Comparison of ENCODE assay signal across 11 mouse cellular contexts in genomic region chr11:74721141-74721540, GRCm38 (mm10). TPM values are rescaled to one million over a fixed set of nuclear protein-coding genes. Genes with fewer than 3 reads are reported as not detected.
DNase-seq lines count a peak whose midpoint lies in the region; ATAC-seq and TF ChIP-seq lines count a peak whose summit lies in the region.
"Had no signal": no experiment of that assay in that cellular context is flagged by ENCODE, and none has a peak within 500 bp of the region (broad histone marks: within the 10 kb centered on the region; RNA-seq: fewer than 3 reads in every experiment).

No protein-coding gene starts in this region.

- no peak overlapping the region for H3K4me3 ChIP-seq in lung, embryonic 15.5 days
- no peak overlapping the region for H3K4me3 ChIP-seq in lung, postnatal 0 days (ENCODE audit: low read depth, low read length)
- no peak overlapping the region; the same call in 1 of the 2 replicates for H3K4me3 ChIP-seq in hindbrain, embryonic 14.5 days (replicated peaks; ENCODE audit: low read length)
- H3K4me3 ChIP-seq in midbrain, postnatal 0 days (ENCODE audit: low read depth, low read length): 0 out of 2 replicates have a peak overlapping the region, but pooled peaks have one; percentile 10

- H3K36me3 ChIP-seq in lung, embryonic 15.5 days: no peaks in the 10 kb centered on the region
- H3K36me3 ChIP-seq in lung, postnatal 0 days (ENCODE audit: insufficient read depth, low read length): no peaks in the 10 kb centered on the region
- no peaks in the 10 kb centered on the region for H3K36me3 ChIP-seq in hindbrain, embryonic 14.5 days (replicated peaks; ENCODE audit: control insufficient read depth, insufficient read depth)
- no peaks in the 10 kb centered on the region for H3K36me3 ChIP-seq in midbrain, postnatal 0 days (ENCODE audit: insufficient read depth, low read length)
- H3K36me3 ChIP-seq: limb, embryonic 15.5 days had no signal

- peak; percentile 55 for DNase-seq in heart, adult 11 months
- DNase-seq in heart, adult 18-20 months: no peak
- DNase-seq in lung, postnatal 0 days (ENCODE audit: low spot score): no peak
- no peak for DNase-seq in hindbrain, embryonic 14.5 days (ENCODE audit: low spot score)
- DNase-seq in midbrain, postnatal 0 days (ENCODE audit: low spot score): no peak
- DNase-seq in right cerebral cortex, postnatal 10 days (ENCODE audit: low spot score in 2 of 2): no peak
- no peak for DNase-seq in thymus, postnatal 4 days
- DNase-seq: B cell, adult 2 months; kidney, postnatal 10 days had no signal

- H3K4me2 ChIP-seq in lung, embryonic 15.5 days: peak overlapping the region; percentile 24; the same call in 1 of the 2 replicates
- no peak overlapping the region for H3K4me2 ChIP-seq in lung, postnatal 0 days (replicated peaks; ENCODE audit: low read depth, low read length)
- peak overlapping the region; percentile 94 for H3K4me2 ChIP-seq in hindbrain, embryonic 14.5 days (replicated peaks)
- peak overlapping the region; percentile 42 for H3K4me2 ChIP-seq in midbrain, postnatal 0 days (ENCODE audit: low read depth, low read length, poor library complexity, severe bottlenecking)

- no peak overlapping the region for H3K9ac ChIP-seq in lung, embryonic 15.5 days
- H3K9ac ChIP-seq in lung, postnatal 0 days (replicated peaks; ENCODE audit: low read depth): no peak overlapping the region
- H3K9ac ChIP-seq in hindbrain, embryonic 14.5 days: no peak overlapping the region
- H3K9ac ChIP-seq in midbrain, postnatal 0 days (replicated peaks; ENCODE audit: low read length, poor library complexity, severe bottlenecking): no peak overlapping the region
- H3K9ac ChIP-seq: limb, embryonic 15.5 days had no signal

- no peak for TF ChIP-seq EP300 in lung, postnatal 0 days (IDR thresholded peaks at IDR 0.05)

- 38% methylated on average over 2 of the region's 2 CpGs for WGBS in lung, embryonic 15.5 days
- 49% methylated on average over 2 of the region's 2 CpGs for WGBS in lung, postnatal 0 days
- WGBS in hindbrain, embryonic 14.5 days: 71% methylated on average over 2 of the region's 2 CpGs
- WGBS in midbrain, postnatal 0 days: 63% methylated on average over 2 of the region's 2 CpGs

- H3K27me3 ChIP-seq in lung, embryonic 15.5 days: no peaks in the 10 kb centered on the region
- no peaks in the 10 kb centered on the region for H3K27me3 ChIP-seq in lung, postnatal 0 days (replicated peaks; ENCODE audit: insufficient read depth, low read length)
- no peaks in the 10 kb centered on the region for H3K27me3 ChIP-seq in hindbrain, embryonic 14.5 days (ENCODE audit: control insufficient read depth, insufficient read depth, low read length)
- H3K27me3 ChIP-seq in midbrain, postnatal 0 days (ENCODE audit: insufficient read depth, low read length): no peaks in the 10 kb centered on the region
- H3K27me3 ChIP-seq: limb, embryonic 15.5 days had no signal

- H3K9me3 ChIP-seq in lung, embryonic 15.5 days: no peaks in the 10 kb centered on the region
- H3K9me3 ChIP-seq in lung, postnatal 0 days (ENCODE audit: low read length): no peaks in the 10 kb centered on the region
- H3K9me3 ChIP-seq in hindbrain, embryonic 14.5 days (ENCODE audit: control insufficient read depth, low read length): no peaks in the 10 kb centered on the region
- no peaks in the 10 kb centered on the region for H3K9me3 ChIP-seq in midbrain, postnatal 0 days (ENCODE audit: low read length)
- H3K9me3 ChIP-seq: limb, embryonic 15.5 days had no signal

- peaks cover 38% of the 10 kb centered on the region for H3K4me1 ChIP-seq in lung, embryonic 15.5 days
- peaks cover 17% of the 10 kb centered on the region for H3K4me1 ChIP-seq in lung, postnatal 0 days (ENCODE audit: insufficient read depth, low read depth, low read length)
- H3K4me1 ChIP-seq in hindbrain, embryonic 14.5 days (replicated peaks; ENCODE audit: control insufficient read depth, insufficient read depth, low read length): peaks cover 24% of the 10 kb centered on the region
- H3K4me1 ChIP-seq in midbrain, postnatal 0 days (ENCODE audit: insufficient read depth, low read length): peaks cover 8% of the 10 kb centered on the region

- TF ChIP-seq CTCF in lung, postnatal 0 days (IDR thresholded peaks at IDR 0.05): no peak
- no peak for TF ChIP-seq CTCF in midbrain, postnatal 0 days (IDR thresholded peaks at IDR 0.05)

- no peak overlapping the region for H3K27ac ChIP-seq in lung, embryonic 15.5 days
- H3K27ac ChIP-seq in lung, postnatal 0 days (ENCODE audit: low read length): no peak overlapping the region
- no peak overlapping the region for H3K27ac ChIP-seq in hindbrain, embryonic 14.5 days
- no peak overlapping the region for H3K27ac ChIP-seq in midbrain, postnatal 0 days (ENCODE audit: low read depth, low read length)
- H3K27ac ChIP-seq: limb, embryonic 15.5 days had no signal

- no peak for ATAC-seq in lung, embryonic 15.5 days (ENCODE audit: borderline replicate concordance, extremely low read depth, low FRiP score, low TSS enrichment)
- ATAC-seq in lung, postnatal 0 days: no peak
- ATAC-seq in hindbrain, embryonic 14.5 days (ENCODE audit: low FRiP score): no peak
- ATAC-seq in midbrain, postnatal 0 days (ENCODE audit: low FRiP score): no peak

RNA-seq across cellular contexts. Expression of gene Pafah1b1, which starts 3.3 kb away (rescaled TPM):
- total RNA-seq in heart, adult 18-20 months (2021): 100 to 1,000 TPM; 195 to 223 TPM
- polyA plus RNA-seq in lung, embryonic 15.5 days (2015; fragmentation: Nextera tagmentation; extraction: Ambion mirVana): 41.2 and 45.1 TPM in 2 replicates
- polyA plus RNA-seq in lung, postnatal 0 days (2015; fragmentation: Nextera tagmentation; extraction: Ambion mirVana): 49.1 and 60.8 TPM in 2 replicates
- polyA plus RNA-seq in hindbrain, embryonic 14.5 days (2014; fragmentation: Nextera tagmentation; extraction: Ambion mirVana): 110 and 111 TPM in 2 replicates
- total RNA-seq in midbrain, postnatal 0 days (2014; rRNA removed): 206 and 269 TPM in 2 replicates
- 63.4 and 79.2 TPM in 2 replicates for polyA plus RNA-seq in midbrain, postnatal 0 days (2015; fragmentation: Nextera tagmentation; extraction: Ambion mirVana)

RNA-seq across cellular contexts. Expression of gene Mettl16, which starts 49.5 kb away (rescaled TPM):
- 10 to 100 TPM; 16.4 to 17.3 TPM for total RNA-seq in heart, adult 18-20 months (2021)
- polyA plus RNA-seq in lung, embryonic 15.5 days (2015; fragmentation: Nextera tagmentation; extraction: Ambion mirVana): 48.4 and 50.3 TPM in 2 replicates
- 13.7 and 18.1 TPM in 2 replicates for polyA plus RNA-seq in lung, postnatal 0 days (2015; fragmentation: Nextera tagmentation; extraction: Ambion mirVana)
- polyA plus RNA-seq in hindbrain, embryonic 14.5 days (2014; fragmentation: Nextera tagmentation; extraction: Ambion mirVana): 35.2 and 36.8 TPM in 2 replicates
- total RNA-seq in midbrain, postnatal 0 days (2014; rRNA removed): 13.1 and 16.6 TPM in 2 replicates
- polyA plus RNA-seq in midbrain, postnatal 0 days (2015; fragmentation: Nextera tagmentation; extraction: Ambion mirVana): 23.3 and 28.7 TPM in 2 replicates
